Mouse (Mus musculus) liver, embryonic 14.5 days (tissue): ENCODE measurements around the gene Lmcd1.

Experiments
- CTCF ChIP-seq: IDR thresholded peaks from 2 replicates; pipeline ENCODE4 v1.5.1; 2016; ENCODE audit warnings: antibody characterized with exemption, low read depth, control low read depth
- EP300 ChIP-seq: IDR thresholded peaks from 2 replicates; pipeline ENCODE4 v1.6.1; 2016; ENCODE audit warnings: antibody characterized with exemption, low read depth

GRCm38 (mm10) chr6:112300146-112300545 lies 26.6 kb downstream of the Lmcd1 start:
- TF ChIP-seq EP300: no peak
- TF ChIP-seq CTCF: no peak
